Mouse (Mus musculus): ENCODE measurements around the gene App. TPM values are rescaled to one million over a fixed set of nuclear protein-coding genes. Genes with fewer than 3 reads are reported as not detected.

Gene App
- total RNA-seq, 2 experiments from 2014 or later = 1,358 to 1,417 TPM

DNA sequence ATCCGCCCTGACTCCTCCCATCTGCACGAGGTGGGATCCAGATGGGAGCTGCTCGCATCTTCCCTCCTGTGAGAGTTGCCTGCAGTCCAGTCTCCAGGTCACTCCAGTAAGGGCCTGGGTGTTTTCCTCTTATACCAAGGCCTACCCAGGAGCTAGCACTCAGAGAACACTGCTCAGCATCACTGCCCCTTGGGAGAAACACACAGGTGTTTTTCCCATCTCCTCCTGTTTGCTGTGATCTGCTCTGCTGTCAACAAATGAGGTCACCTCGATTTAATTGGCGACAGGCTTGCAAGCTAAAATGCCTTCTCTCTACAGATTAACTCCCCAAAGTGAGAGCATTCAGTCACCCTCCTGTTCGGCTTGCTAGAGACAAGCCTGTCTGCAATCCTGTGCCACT, 216.3 kb downstream of the App start:
- no peak for DNase-seq (ENCODE audit: low spot score in 2 of 2)
- intact Hi-C loops (cut with DNase I) = no loop called here

GRCm38 (mm10) chr16:84956690-84957089, 216.9 kb downstream of the App start:
- intact Hi-C loops (cut with DNase I) = no loop called here
- DNase-seq (ENCODE audit: low spot score in 2 of 2) = no peak

- intact Hi-C loops (cut with DNase I) = loop anchor here (1.0 to 2.0 kb wide), 2 partner anchors 217 to 723 kb away; partner anchors contain the start of gene App
These were observed 217.7 kb downstream of the App start for GRCm38 (mm10) chr16:84955840-84956239.

DNA sequence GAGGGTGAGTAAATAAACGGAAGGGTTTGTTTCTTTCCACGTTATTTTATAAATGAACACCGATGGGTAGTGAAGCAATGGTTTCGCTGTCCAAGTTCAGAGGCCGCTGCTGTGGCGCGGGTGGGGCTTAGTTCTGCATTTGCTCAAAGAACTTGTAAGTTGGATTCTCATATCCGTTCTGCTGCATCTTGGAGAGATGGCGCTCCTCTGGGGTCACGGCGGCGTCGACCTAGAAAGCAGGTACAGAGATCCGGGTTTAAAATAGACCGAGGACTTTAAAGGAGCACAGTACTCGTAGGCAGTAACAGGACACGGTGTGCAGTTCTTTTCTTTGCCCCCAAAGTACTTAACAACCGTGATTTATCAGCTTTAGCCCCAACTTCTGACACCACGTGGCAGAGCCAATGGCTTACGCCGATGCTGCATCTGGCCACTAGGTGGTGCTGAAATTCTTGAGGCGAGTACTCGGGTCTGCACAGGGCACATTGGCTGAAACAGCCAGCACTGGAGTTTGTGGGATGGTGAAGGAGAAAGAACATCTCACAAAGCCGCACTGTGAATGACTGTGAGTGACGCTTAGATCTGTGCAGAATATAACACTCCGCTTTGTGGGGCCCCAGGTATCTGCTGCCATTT, 218.2 kb downstream of the App start:
- intact Hi-C loops (cut with DNase I) = loop anchor here (1.0 to 2.0 kb wide), 2 partner anchors 218 to 723 kb away; partner anchors contain the start of gene App
- DNase-seq (ENCODE audit: low spot score in 2 of 2) = peak; percentile 89 to 93

More at GRCm38 (mm10) chr16:84955840-84956239, 217.7 kb downstream of the App start:
- DNase-seq (ENCODE audit: low spot score in 2 of 2) = no peak

- intact Hi-C loops (cut with DNase I) = no loop called here
- DNase-seq (ENCODE audit: low spot score in 2 of 2) = no peak
These were observed 242.5 kb downstream of the App start for GRCm38 (mm10) chr16:84931024-84931423.

- intact Hi-C loops (cut with DNase I) = no loop called here
- DNase-seq (ENCODE audit: low spot score in 2 of 2) = peak in 1 of 2 experiments; percentile 38
These were observed 245.7 kb downstream of the App start for GRCm38 (mm10) chr16:84927827-84928226.

DNA sequence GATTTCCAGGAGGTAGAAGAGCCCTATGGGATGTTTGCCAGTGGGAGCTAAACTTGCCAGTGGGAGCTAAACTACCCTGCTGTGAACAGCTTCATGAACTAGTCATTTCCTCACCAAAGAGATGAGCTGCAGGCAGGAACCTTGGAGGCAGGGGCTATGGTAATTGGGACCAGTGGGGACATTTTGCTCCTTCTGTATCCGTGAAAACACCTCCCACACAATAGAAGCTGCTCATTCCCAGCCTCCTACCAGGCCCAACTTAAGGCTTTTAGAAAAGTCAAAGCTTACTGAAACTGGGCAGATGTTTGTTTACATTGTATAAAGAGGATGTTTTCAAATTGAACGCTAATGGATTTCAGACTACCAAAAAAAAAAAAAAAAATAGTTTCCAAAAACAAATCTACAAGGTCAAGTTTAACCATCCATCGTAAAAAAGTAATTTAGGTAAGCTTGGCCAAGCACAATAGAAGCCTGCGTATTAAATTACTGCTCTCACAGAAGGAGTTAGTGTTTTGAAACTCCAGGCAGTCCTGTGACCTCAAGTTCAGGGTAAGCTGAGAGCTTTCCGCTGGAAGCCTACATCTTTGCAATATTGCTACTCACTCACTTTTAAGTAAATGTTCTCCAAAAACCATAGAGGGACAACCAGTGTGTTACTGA, 253.8 kb downstream of the App start:
- intact Hi-C loops (cut with DNase I) = no loop called here
- peak in 1 of 2 experiments; percentile 25 for DNase-seq (ENCODE audit: low spot score in 2 of 2)

- no peak for DNase-seq (ENCODE audit: low spot score in 2 of 2)
- intact Hi-C loops (cut with DNase I) = no loop called here
These were observed 254.5 kb downstream of the App start for GRCm38 (mm10) chr16:84919087-84919486.

DNA sequence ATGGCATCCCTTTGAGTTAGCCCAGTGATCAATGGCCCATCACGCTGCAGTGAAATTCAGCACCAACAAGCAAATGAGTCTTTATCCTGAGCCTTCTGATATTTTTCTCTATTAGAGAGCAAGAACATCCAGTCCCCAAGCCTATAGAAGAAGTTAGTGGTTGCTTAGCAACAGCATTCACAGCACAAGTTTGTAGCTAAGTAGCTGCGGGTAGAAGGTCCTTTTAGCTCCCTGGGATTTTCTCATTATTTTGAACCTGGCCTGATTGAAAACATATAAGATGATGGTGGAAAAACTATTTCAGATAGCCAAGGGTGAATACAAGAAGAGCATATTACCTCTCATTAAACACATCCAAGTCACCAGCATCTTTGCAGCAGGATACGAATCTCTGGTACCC, 256.8 kb downstream of the App start:
- peak; percentile 53 to 54 for DNase-seq (ENCODE audit: low spot score in 2 of 2)
- intact Hi-C loops (cut with DNase I) = no loop called here

GRCm38 (mm10) chr16:84911477-84912165, 261.9 kb downstream of the App start:
- intact Hi-C loops (cut with DNase I) = no loop called here

DNA sequence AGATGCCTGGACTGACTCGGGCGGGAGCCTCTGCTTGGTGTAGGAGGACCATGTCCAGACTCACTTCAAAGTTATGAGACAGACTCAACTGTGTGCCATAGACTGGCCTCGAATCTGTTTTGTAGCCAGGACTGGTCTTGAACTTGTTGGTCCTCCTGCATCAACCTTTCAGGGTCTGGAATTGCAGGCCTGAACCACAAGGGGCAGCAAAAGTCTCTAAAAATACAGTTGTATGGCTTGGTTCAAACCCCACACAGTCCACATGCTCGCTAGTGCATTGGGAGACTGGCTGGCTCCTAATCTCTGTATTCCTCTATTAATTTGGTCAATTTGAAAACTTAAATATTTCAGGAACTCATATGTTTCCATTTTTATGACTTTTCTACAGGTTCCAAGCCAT, 270.6 kb downstream of the App start:
- intact Hi-C loops (cut with DNase I) = no loop called here
- DNase-seq (ENCODE audit: low spot score in 2 of 2) = no peak

More at GRCm38 (mm10) chr16:84911477-84912165, 261.9 kb downstream of the App start:
- DNase-seq (ENCODE audit: low spot score in 2 of 2) = no peak

All from left cerebral cortex, postnatal 25 days (tissue).